Mouse (Mus musculus) layer of hippocampus, adult 9-11 months (tissue): Measurements from ENCODE around the gene Gga2.
A peak's percentile ranks its signal among the peaks of the same experiment; 100 is the strongest.

Experiments
- DNase-seq: peaks from one replicate; pipeline ENCODE4 v3.0.0; 2022

The Gga2 gene

GRCm38 (mm10) chr7:121995961-121996360 lies 25.1 kb downstream of the Gga2 start:
- DNase-seq = no peak

GRCm38 (mm10) chr7:121981307-121981871 lies 39.6 kb downstream of the Gga2 start, which contains the start of gene Cog7:
Gene Cog7 (minus strand): TSS chr7:121981711.
- peak; percentile 90 for DNase-seq

- DNase-seq = no peak
These were observed 46.0 kb downstream of the Gga2 start for GRCm38 (mm10) chr7:121975031-121975430.

- DNase-seq = no peak
These were observed 49.3 kb downstream of the Gga2 start for GRCm38 (mm10) chr7:121971698-121972097.

- no peak for DNase-seq
These were observed 50.8 kb downstream of the Gga2 start for GRCm38 (mm10) chr7:121970250-121970649.

GRCm38 (mm10) chr7:121968816-121969215 lies 52.2 kb downstream of the Gga2 start:
- DNase-seq = no peak

GRCm38 (mm10) chr7:121968242-121968641 lies 52.8 kb downstream of the Gga2 start:
- DNase-seq = no peak

GRCm38 (mm10) chr7:121966169-121966568 lies 54.9 kb downstream of the Gga2 start:
- DNase-seq = no peak

- peak; percentile 44 for DNase-seq
These were observed 57.1 kb downstream of the Gga2 start for GRCm38 (mm10) chr7:121963883-121964398.

- no peak for DNase-seq
These were observed 58.5 kb downstream of the Gga2 start for GRCm38 (mm10) chr7:121962571-121962959.

GRCm38 (mm10) chr7:121961913-121962570 lies 59.0 kb downstream of the Gga2 start:
- no peak for DNase-seq

- no peak for DNase-seq
These were observed 65.2 kb downstream of the Gga2 start for GRCm38 (mm10) chr7:121955802-121956201.

- DNase-seq = no peak
These were observed 65.9 kb downstream of the Gga2 start for GRCm38 (mm10) chr7:121954891-121955669.

GRCm38 (mm10) chr7:121947513-121947912 lies 73.5 kb downstream of the Gga2 start:
- no peak for DNase-seq

GRCm38 (mm10) chr7:121946196-121946595 lies 74.8 kb downstream of the Gga2 start:
- DNase-seq = no peak

GRCm38 (mm10) chr7:121942371-121942770 lies 78.7 kb downstream of the Gga2 start:
- no peak for DNase-seq

- DNase-seq = no peak
These were observed 79.4 kb downstream of the Gga2 start for GRCm38 (mm10) chr7:121941640-121942039.

GRCm38 (mm10) chr7:121941016-121941415 lies 80.0 kb downstream of the Gga2 start:
- no peak for DNase-seq

GRCm38 (mm10) chr7:121939729-121940128 lies 81.3 kb downstream of the Gga2 start:
- DNase-seq = peak; percentile 90

- DNase-seq = no peak
These were observed 81.8 kb downstream of the Gga2 start for GRCm38 (mm10) chr7:121939244-121939643.

GRCm38 (mm10) chr7:121938124-121938891 lies 82.7 kb downstream of the Gga2 start:
- no peak for DNase-seq

- DNase-seq = no peak
These were observed 84.0 kb downstream of the Gga2 start for GRCm38 (mm10) chr7:121936861-121937630.
